Mouse (Mus musculus) heart, adult 2 months (tissue): ENCODE measurements around the gene Pcbp2.

Experiments used
- CTCF ChIP-seq: fragments of 200-600 bp; IDR thresholded peaks from 2 replicates; pipeline ENCODE4 v1.8.1; 2022; ENCODE audit warnings: antibody characterized with exemption, mild to moderate bottlenecking, moderate library complexity
- POLR2A ChIP-seq: fragments of 200-500 bp; IDR thresholded peaks from 2 replicates; pipeline ENCODE4 v1.6.1; 2011; ENCODE audit warnings: mild to moderate bottlenecking, low read depth, low read length, control low read depth; ENCODE audit not compliant: insufficient read depth

GRCm38 (mm10) chr15:102515791-102516190 lies 45.5 kb downstream of the Pcbp2 start:
- TF ChIP-seq POLR2A: no peak
- no peak for TF ChIP-seq CTCF
